Mouse (Mus musculus) heart, adult 9 months (tissue): ENCODE measurements around the gene Tnn.

Experiments used
- DNase-seq, 2 experiments: peaks; one replicate each; pipeline ENCODE4 v3.0.0; 2022; ENCODE audit warnings: low spot score in 2 of 2

Gene Tnn

DNA sequence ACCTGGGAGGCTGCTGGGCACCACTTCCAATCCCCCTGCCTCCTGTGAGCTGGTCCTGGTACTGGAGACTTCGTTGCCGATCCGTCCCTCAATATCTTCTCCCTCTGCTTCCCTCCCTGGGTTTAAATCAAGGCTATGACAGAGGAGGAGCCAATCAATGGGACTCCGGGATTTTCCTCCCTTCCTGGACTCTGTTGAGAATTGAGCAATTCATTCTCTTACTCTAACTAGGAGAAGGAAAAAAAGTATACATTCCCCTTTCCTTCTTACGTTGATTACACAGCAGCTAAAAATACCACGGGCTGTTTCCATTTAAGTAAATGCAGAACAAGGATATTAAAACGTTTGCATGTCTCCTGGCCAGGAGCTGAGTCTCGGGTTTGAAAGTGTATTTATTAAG lies at the start of gene Tnn:
Tnn (minus strand) TSS at position 101 of the 400 bp plus-strand sequence.
- DNase-seq: no peak

DNA sequence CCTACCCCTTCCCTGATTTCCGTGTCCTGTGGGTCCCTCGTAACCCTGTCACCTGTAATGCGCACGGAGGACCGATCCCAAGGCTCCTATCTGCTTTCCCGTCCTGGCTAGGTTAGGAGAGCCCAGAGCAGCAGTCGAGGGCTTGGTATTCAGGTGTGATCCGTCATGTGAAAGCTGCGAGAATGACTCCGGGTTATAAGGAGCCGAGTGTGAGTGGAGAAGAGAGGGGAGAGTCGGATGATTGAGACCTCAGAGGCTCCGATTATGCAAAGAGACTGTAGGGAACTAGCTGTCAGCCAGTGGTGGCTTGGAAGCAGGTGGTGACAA lies 41.9 kb upstream of the Tnn start:
- no peak for DNase-seq

DNA sequence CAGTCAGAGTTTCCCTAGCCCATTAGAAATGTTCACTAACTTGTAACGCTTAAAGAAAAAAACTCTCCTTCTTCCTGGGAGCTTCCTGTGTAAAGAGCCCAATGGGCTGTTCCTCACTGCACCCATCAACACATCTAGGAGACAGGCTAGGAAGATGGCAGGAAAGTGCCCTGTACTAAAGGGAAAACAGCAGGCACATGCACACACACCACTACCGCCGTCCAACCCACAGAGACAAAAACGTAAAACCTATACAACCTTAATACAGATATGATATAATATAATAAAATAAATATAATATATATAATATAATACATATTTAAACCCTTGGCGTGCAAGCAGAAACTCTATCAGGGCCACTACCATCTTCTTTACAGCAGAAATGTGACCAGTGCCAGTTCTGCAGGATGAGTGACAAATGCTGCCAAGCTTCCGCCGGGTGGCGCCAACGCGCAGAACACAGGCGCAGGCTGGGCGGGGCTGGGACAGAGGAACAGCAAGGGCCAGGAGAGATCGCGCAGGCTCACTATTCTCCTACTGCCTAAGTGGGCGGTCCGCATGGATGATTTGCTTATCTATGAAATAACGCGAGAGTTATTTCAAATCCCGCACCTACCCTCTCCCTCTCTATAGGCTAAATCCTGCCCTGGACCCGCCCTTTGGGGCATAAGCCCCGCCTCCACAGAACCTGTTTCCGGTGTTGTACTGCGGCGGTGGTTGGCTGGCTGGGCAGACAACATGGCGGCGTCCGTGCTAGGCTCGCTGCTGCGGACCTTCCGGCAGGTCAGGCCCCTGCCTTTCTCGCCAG lies 41.4 kb upstream of the Tnn start, which contains the start of gene Mrps14:
Mrps14 (plus strand) TSS at position 687 of the 808 bp plus-strand sequence.
- peak; percentile 99 for DNase-seq

- no peak for DNase-seq
Measured at GRCm38 (mm10) chr1:160184506-160184905, 31.1 kb upstream of the Tnn start.

DNA sequence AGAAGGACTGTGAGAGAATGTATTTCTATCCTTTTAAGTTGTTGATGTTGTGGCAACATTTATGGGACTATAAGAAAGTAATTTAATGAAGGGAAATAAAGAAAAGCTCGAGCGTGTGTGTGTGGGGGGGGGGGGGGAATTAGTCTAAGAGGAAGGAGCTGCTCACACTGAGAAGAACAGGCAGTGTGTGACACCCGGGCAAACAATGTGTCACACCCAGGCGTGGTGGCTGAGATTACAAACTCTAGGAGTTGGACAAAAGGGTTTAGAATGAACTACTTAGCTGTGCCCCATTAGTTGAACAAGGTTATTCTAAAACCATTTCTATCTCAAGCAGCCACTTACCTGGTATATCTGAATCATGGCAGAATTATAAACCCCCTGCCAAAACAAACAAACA lies 27.8 kb upstream of the Tnn start:
- no peak for DNase-seq

DNA sequence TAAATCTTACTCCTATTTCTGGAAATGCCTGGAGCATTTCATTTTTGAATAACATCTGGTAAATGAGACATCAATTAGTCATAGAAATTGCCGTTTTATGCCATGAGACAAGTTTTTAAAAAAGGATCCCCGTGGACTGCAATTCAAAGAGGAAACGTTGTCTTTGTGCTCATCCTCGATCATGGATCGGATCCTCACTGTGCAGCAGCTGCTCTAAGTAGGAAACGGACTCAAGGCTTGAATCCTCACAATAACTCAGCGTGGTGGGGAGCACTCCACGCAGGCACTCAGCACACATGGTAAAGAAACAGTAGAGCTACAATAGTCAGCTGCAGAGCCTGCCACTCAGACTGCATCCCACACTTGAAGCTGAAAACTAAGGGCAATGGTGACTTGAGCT lies 23.5 kb upstream of the Tnn start:
- no peak for DNase-seq

GRCm38 (mm10) chr1:160166600-160166999 lies 13.2 kb upstream of the Tnn start:
- no peak for DNase-seq

- no peak for DNase-seq
Measured at GRCm38 (mm10) chr1:160158190-160158589, 4.8 kb upstream of the Tnn start.

GRCm38 (mm10) chr1:160150726-160151125 lies 2.7 kb downstream of the Tnn start:
- DNase-seq: no peak

DNA sequence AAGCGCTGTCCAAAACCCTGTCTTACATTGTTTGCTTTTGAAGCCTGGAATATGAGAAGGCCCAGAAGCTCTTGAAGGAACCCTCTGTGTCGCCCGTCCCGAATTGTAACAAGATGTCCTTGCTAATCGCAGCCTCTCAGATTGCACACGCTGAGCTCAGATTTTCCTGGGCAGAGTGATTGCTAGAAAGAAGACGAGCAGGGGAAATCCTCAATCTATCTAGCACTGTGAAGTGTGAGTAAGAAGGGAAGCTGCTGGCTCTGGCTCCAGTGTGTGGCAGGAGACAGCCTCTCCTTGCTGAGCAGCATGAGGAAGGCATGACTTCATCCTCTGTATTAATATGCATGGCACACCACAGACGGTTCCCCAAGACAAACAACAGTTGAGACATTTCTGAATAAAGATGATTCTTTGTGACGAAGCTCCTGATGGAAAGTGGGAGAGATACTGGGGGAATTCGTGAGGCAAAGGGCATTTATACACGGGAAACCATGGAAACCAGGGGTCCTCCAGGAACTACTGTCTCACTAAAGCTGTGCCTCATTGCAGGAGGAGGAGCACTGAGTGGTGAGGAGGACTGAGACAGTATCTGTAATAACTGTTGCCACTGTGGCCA lies 4.0 kb downstream of the Tnn start:
- no peak for DNase-seq

- no peak for DNase-seq
Measured at GRCm38 (mm10) chr1:160147274-160147673, 6.1 kb downstream of the Tnn start.

GRCm38 (mm10) chr1:160145606-160146005 lies 7.8 kb downstream of the Tnn start:
- DNase-seq: no peak

- no peak for DNase-seq
Measured at GRCm38 (mm10) chr1:160144343-160144742, 9.0 kb downstream of the Tnn start.

GRCm38 (mm10) chr1:160136362-160136890 lies 17.0 kb downstream of the Tnn start:
- DNase-seq: no peak

DNA sequence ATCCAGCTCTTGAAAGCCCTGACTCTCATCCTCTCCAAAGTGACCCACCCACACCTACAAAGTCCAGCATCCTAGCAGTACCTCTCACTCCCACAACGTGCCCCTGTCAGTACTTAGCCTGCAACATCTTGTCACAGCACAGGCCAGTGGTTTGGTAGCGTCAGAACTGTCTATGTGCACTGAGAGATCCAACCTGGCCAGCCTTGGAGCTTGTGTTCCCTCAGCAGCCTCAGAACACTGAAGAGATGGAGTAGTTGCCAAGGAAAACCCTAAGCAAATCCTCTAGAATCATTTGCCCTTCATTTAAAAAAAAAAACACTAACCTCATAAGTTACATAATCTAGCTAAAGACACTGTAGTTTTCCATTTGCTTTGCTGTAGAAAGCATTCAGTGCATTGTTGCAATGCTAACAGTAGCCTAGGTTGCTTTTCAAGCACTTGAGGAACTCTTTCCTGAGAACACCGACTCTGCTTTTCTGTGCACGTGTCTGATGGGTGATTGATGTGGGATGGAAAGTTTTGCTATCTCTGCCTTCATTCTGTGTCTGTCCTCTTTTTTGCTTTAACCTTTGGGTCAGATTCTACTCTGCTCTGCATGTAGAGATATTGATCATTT lies 19.8 kb downstream of the Tnn start:
- DNase-seq: no peak

DNA sequence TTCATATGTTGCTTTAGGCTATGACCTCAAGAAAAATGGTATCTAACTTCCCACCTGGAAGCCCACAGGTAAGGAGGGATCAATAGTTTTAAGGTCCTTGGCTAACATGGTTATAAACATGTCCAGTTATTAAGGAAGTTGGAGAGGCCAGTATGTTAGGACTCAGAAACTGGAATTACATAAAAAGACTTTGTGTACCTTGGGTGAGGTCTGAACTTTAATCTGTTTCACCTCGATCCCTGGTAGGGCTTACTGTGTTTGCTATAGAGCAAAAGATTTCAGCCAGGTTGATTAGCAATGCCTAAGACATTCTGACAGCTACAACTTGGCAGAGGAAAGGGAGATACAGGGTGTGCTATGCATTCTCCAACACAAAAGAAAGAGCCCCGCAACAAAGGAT lies 29.4 kb downstream of the Tnn start:
- no peak for DNase-seq

DNA sequence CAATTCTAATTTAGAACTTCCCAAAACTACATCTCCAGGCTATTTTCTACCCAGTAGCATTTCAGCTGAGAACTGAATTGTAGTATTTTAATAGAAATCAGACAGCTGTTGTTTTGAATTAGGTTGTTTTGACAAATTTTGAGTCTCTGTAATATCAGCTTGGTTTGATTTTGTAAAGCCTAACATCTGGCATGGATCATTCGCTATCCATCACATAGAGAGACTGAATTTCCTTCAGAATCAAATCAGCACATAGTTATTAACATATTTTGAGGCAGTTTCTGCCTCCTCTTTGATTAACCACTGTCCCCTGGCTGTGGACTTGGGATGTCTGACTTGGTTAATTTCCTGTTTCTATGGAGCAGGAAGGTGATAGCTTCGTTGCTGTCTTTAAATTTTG lies 44.8 kb downstream of the Tnn start:
- DNase-seq: no peak

DNA sequence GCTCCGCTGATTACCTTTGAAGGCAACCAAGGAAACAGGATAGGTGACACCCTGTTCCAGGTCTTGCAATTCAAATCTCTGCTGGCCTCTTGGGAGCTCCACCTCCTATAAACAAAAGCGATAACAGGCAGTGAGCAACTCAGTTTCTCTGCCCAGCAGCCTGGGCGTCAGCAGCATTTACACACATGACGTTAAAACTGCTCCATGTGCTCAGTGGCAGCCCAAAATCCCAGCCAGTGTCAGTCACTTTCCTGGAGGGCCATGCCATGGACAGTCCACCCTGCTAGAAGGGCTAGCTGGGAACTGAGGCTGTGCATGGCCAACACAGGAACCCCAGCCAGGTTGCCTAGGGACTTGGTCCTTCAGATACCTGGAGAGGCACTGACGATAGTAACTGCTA lies 48.0 kb downstream of the Tnn start:
- DNase-seq: no peak

GRCm38 (mm10) chr1:160100996-160101395 lies 52.4 kb downstream of the Tnn start:
- peak; percentile 7 to 13 for DNase-seq

GRCm38 (mm10) chr1:160099659-160100302 lies 53.6 kb downstream of the Tnn start:
- DNase-seq: no peak

- no peak for DNase-seq
Measured at GRCm38 (mm10) chr1:160086651-160087050, 66.7 kb downstream of the Tnn start.

GRCm38 (mm10) chr1:160084239-160084638 lies 69.1 kb downstream of the Tnn start:
- no peak for DNase-seq
